20 mouse cellular contexts compared by ENCODE assay signal in the genomic region with DNA sequence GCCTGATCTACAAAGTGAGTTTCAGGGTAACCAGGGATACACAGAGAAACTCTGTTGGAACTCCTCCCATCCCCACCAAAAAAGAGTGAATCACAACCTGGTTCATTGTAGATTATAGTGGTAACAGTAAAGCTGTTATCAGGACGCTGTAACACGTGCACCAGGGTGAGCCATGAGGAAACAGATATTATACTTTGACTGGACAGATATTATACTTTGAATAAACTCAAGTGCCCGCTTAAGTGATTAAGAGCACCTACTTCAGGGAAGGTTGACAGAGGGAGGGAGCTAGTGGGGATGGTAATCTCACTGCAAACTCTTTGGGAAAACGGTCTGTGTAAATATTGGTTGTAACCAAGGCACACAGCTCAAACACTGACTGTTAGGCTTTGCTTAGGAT.
A peak's percentile ranks its signal among the peaks of the same experiment; 100 is the strongest.
DNase-seq lines count a peak whose midpoint lies in the region; ATAC-seq and TF ChIP-seq lines count a peak whose summit lies in the region.
"Had no signal": no experiment of that assay in that cellular context is flagged by ENCODE, and none has a peak within 500 bp of the region (broad histone marks: within the 10 kb centered on the region; RNA-seq: fewer than 3 reads in every experiment).

No protein-coding gene starts in this region.

- H3K27me3 ChIP-seq in heart, embryonic 10.5 days (ENCODE audit: insufficient read depth, poor library complexity, severe bottlenecking), result no peaks in the 10 kb centered on the region
- H3K27me3 ChIP-seq in lung, embryonic 14.5 days (ENCODE audit: insufficient read depth, low read length), result no peaks in the 10 kb centered on the region
- H3K27me3 ChIP-seq in midbrain, embryonic 11.5 days (ENCODE audit: control insufficient read depth, insufficient read depth, low read length), result no peaks in the 10 kb centered on the region
- H3K27me3 ChIP-seq in midbrain, embryonic 10.5 days (ENCODE audit: low read depth, poor library complexity, severe bottlenecking), result no peaks in the 10 kb centered on the region
- H3K27me3 ChIP-seq: forebrain, embryonic 13.5 days; heart, embryonic 13.5 days; hindbrain, embryonic 13.5 days had no signal

- TF ChIP-seq CTCF in lung, embryonic 14.5 days (IDR thresholded peaks at IDR 0.05; ENCODE audit: low read depth), result no peak

- no peak overlapping the region for H3K9ac ChIP-seq in lung, embryonic 14.5 days
- no peak overlapping the region for H3K9ac ChIP-seq in midbrain, embryonic 11.5 days (ENCODE audit: low read length)
- H3K9ac ChIP-seq: forebrain, embryonic 13.5 days; forebrain, postnatal 0 days; heart, embryonic 13.5 days; hindbrain, embryonic 13.5 days had no signal

- H3K27ac ChIP-seq in heart, embryonic 10.5 days, result peak overlapping the region; percentile 70; the same call in 1 of the 2 replicates
- H3K27ac ChIP-seq in lung, embryonic 14.5 days (ENCODE audit: low read depth), result no peak overlapping the region
- H3K27ac ChIP-seq in midbrain, embryonic 11.5 days (ENCODE audit: low read depth, low read length), result no peak overlapping the region
- no peak overlapping the region for H3K27ac ChIP-seq in midbrain, embryonic 10.5 days (replicated peaks)
- H3K27ac ChIP-seq: forebrain, embryonic 13.5 days; hindbrain, embryonic 13.5 days had no signal

- no peak for DNase-seq in heart, embryonic 10.5 days (ENCODE audit: low spot score)
- no peak for DNase-seq in heart, adult 18-20 months
- peak; percentile 28 for DNase-seq in lung, embryonic 14.5 days
- no peak for DNase-seq in lung, postnatal 36 days
- DNase-seq in midbrain, embryonic 11.5 days (ENCODE audit: low spot score, missing footprints), result peak; percentile 66
- no peak for DNase-seq in midbrain, embryonic 10.5 days (ENCODE audit: low spot score)
- no peak for DNase-seq in adrenal gland, postnatal 14 days
- DNase-seq: adrenal gland, postnatal 10 days; B cell, adult 2 months; cerebellum, adult 11-12 months; cerebellum, adult 9-11 months; cerebellum, postnatal 36 days; forebrain, postnatal 0 days; gastrocnemius, postnatal 14 days; heart, postnatal 10 days had no signal

- no peak overlapping the region for H3K4me3 ChIP-seq in heart, embryonic 10.5 days
- no peak overlapping the region for H3K4me3 ChIP-seq in lung, embryonic 14.5 days (ENCODE audit: low read depth, low read length)
- no peak overlapping the region for H3K4me3 ChIP-seq in midbrain, embryonic 11.5 days (ENCODE audit: low read depth, low read length)
- no peak overlapping the region for H3K4me3 ChIP-seq in midbrain, embryonic 10.5 days
- H3K4me3 ChIP-seq: forebrain, embryonic 13.5 days; heart, embryonic 13.5 days; hindbrain, embryonic 13.5 days had no signal

- 56% methylated on average over 4 of the region's 4 CpGs for WGBS in heart, embryonic 10.5 days
- 44% methylated on average over 4 of the region's 4 CpGs for WGBS in lung, embryonic 14.5 days
- WGBS in midbrain, embryonic 11.5 days, result 75% methylated on average over 4 of the region's 4 CpGs
- WGBS in midbrain, embryonic 10.5 days, result 73% methylated on average over 4 of the region's 4 CpGs

- H3K36me3 ChIP-seq in heart, embryonic 10.5 days, result no peaks in the 10 kb centered on the region
- no peaks in the 10 kb centered on the region for H3K36me3 ChIP-seq in lung, embryonic 14.5 days (ENCODE audit: insufficient read depth)
- H3K36me3 ChIP-seq in midbrain, embryonic 11.5 days (ENCODE audit: control insufficient read depth, insufficient read depth, low read length), result no peaks in the 10 kb centered on the region
- H3K36me3 ChIP-seq in midbrain, embryonic 10.5 days, result no peaks in the 10 kb centered on the region
- H3K36me3 ChIP-seq: G1E; heart, embryonic 13.5 days; hindbrain, embryonic 13.5 days had no signal

- H3K4me1 ChIP-seq in heart, embryonic 10.5 days, result peaks cover 12% of the 10 kb centered on the region
- H3K4me1 ChIP-seq in lung, embryonic 14.5 days (ENCODE audit: insufficient read depth), result no peaks in the 10 kb centered on the region
- no peaks in the 10 kb centered on the region for H3K4me1 ChIP-seq in midbrain, embryonic 11.5 days (ENCODE audit: control insufficient read depth, insufficient read depth, low read length)
- H3K4me1 ChIP-seq in midbrain, embryonic 10.5 days, result no peaks in the 10 kb centered on the region
- H3K4me1 ChIP-seq: forebrain, embryonic 13.5 days; hindbrain, embryonic 13.5 days had no signal

- no peaks in the 10 kb centered on the region for H3K9me3 ChIP-seq in heart, embryonic 10.5 days
- H3K9me3 ChIP-seq in lung, embryonic 14.5 days (ENCODE audit: low read depth, low read length), result no peaks in the 10 kb centered on the region
- H3K9me3 ChIP-seq in midbrain, embryonic 11.5 days (ENCODE audit: control insufficient read depth, low read length), result no peaks in the 10 kb centered on the region
- no peaks in the 10 kb centered on the region for H3K9me3 ChIP-seq in midbrain, embryonic 10.5 days (replicated peaks)
- H3K9me3 ChIP-seq: forebrain, embryonic 13.5 days; G1E; heart, embryonic 13.5 days; hindbrain, embryonic 13.5 days had no signal

- no peak overlapping the region for H3K4me2 ChIP-seq in lung, embryonic 14.5 days
- no peak overlapping the region for H3K4me2 ChIP-seq in midbrain, embryonic 11.5 days
- H3K4me2 ChIP-seq: forebrain, embryonic 13.5 days; hindbrain, embryonic 13.5 days had no signal

- ATAC-seq in lung, embryonic 14.5 days (ENCODE audit: insufficient read depth), result peak; percentile 77
- peak; percentile 33; the same call in 1 of the 2 replicates for ATAC-seq in midbrain, embryonic 11.5 days (ENCODE audit: low FRiP score)
- ATAC-seq: CD4-positive, CD25-positive, alpha-beta regulatory T cell, adult 4 months; forebrain, embryonic 13.5 days; forebrain, postnatal 0 days had no signal

Comparison
In these comparisons a context has a peak if more than half of its experiments do, and no peak if none do; other contexts are left out.
1. DNase-seq: peak in lung, embryonic 14.5 days (single experiment) and midbrain, embryonic 11.5 days (single experiment); none in heart, embryonic 10.5 days (single experiment), heart, adult 18-20 months (0 of 2), lung, postnatal 36 days (single experiment), midbrain, embryonic 10.5 days (single experiment) and adrenal gland, postnatal 14 days (single experiment).